Mouse (Mus musculus) stomach, postnatal 0 days (tissue): ENCODE data around the gene Syt1.

Experiments
- CTCF ChIP-seq: IDR thresholded peaks from 2 replicates; pipeline ENCODE4 v1.5.1; 2016; ENCODE audit warnings: antibody characterized with exemption, low read depth, mild to moderate bottlenecking, moderate library complexity
- EP300 ChIP-seq: optimal IDR thresholded peaks from 2 replicates; pipeline ENCODE3; 2016; ENCODE audit warnings: antibody characterized with exemption

DNA sequence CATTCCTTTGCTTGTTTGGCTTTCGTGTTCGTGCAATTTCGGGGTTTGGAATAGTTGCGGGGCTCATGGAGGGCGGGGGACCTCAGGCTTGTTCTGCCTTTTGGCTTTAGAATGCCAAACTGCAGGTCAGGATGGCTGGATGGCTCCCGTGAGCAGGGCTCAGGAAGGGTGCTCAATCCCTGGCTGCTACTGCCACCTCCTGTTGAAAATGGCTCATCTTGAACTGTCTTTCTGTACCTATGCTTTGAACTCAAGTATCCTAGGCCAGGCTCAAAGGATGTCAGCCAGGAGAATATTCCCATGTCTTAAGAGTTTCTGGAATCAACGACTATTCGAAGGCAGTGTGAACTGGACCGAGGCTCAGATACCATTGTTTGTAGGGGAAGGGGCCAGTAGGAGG, 473.1 kb downstream of the Syt1 start:
- TF ChIP-seq EP300, result no peak
- peak; percentile 86 for TF ChIP-seq CTCF
